Mouse (Mus musculus) layer of hippocampus, postnatal 10 days (tissue): ENCODE measurements at regions not wholly inside any gene's neighbourhood (a gene's known extent, or its start where the extent isn't known, plus 50 kb on each side); places are given as distances from the start of the nearest gene placed in this dataset.

Experiments used
- DNase-seq, 2 experiments: peaks; one replicate each; pipeline ENCODE4 v3.0.0; 2021; ENCODE audit warnings: low spot score in 2 of 2

GRCm38 (mm10) chr16:29946966-29947365, 117.2 kb upstream of the Hes1 start:
- DNase-seq = no peak

DNA sequence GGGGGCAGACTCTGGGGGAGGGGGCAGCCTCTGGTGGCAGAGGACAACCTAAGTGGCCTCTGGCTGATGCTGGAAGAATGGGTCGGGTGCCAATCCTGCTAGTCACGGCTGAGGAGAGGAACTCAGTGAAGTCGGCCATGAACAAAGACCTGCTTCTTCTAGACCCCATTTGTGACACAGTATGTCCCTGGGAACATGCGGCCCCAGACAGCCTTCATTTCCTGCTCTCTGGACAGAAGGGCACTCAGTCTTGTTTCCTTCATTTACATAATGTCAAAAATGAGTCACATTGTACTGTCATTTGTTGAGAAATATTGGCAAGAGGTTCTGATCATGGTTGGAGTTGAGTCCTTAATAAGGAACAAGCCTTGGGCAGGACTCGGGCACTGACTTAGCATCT, 116.5 kb upstream of the Hes1 start:
- peak in 1 of 2 experiments; percentile 17 for DNase-seq

- no peak for DNase-seq
These were observed 114.0 kb upstream of the Hes1 start for GRCm38 (mm10) chr16:29950136-29950535.

GRCm38 (mm10) chr16:29950791-29951190, 113.4 kb upstream of the Hes1 start:
- DNase-seq = no peak

GRCm38 (mm10) chr16:29954700-29955099, 109.5 kb upstream of the Hes1 start:
- no peak for DNase-seq

- DNase-seq = no peak
These were observed 107.3 kb upstream of the Hes1 start for GRCm38 (mm10) chr16:29956904-29957303.

DNA sequence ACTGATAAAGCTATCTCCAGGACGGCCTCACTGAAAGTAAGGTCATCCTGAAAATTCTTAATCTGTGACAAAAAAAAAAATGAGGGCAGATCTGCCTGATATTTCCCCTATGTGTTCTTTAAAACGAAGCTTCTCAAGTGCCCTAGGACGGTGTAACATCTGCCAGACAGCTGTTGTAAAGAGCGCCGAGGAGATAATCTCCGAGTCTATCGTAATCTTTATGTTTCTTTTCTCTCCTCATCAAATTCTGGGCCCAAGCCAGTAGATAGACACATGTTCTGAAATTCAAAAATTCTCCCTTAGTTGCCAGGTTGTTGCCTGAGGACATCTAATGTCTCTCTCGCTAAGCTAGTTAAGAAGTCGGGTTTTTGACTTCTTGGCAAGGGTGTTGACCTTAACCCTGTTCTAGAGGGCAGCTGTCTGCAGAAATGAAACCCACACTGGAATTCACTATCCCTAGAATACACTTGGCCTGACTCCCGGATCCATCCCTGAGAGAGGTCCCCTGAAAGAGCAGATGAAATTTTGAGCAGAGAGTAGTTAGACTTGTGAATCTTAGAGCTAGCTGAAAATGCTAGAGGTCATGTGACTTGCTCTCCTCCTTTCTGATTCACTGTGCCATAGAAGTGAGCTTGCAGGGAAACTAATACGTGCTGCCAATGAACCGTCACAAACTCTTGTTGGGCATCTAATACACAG, 104.1 kb upstream of the Hes1 start:
- no peak for DNase-seq

DNA sequence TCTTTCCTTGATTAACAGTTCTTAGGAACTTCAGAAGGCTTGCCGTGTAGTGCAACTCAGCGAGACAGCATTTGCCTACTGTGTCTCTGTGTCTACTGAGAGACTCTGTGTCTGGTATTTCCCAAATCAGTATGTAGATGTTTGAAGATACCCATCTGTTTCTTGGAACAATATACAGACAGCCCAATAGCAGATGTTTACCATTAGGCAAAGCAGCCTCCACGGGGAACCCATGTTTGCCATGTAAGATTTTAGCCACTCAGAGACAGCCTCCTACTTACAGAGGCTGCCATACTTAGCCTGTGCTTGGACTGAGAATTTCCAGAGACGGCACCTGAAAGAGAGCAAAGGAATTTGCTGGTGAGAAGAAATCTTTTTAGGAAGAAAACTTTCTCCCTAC, 100.9 kb upstream of the Hes1 start:
- DNase-seq = no peak

DNA sequence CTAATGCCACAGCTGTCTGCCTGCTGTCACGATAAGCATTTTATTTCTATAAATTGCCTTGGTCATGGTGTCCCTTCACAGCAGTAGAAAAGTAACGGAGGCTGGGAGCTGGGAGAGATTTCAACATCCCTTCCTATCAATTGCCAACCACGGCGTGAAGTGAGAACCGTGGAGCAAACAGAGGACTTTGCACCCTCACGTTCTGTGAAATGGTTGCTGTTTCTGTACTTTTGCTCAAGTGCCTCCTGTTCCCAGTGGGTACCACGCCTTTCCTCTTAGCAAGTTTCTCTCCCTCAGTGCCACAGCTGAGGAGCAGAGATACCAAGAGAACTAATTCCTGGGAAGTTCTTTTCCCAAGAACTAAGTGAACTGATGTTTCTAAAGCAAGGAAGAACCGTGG, 99.6 kb upstream of the Hes1 start:
- DNase-seq = no peak

GRCm38 (mm10) chr16:29968743-29969142, 95.4 kb upstream of the Hes1 start:
- no peak for DNase-seq

- no peak for DNase-seq
These were observed 91.4 kb upstream of the Hes1 start for GRCm38 (mm10) chr16:29972741-29973141.

DNA sequence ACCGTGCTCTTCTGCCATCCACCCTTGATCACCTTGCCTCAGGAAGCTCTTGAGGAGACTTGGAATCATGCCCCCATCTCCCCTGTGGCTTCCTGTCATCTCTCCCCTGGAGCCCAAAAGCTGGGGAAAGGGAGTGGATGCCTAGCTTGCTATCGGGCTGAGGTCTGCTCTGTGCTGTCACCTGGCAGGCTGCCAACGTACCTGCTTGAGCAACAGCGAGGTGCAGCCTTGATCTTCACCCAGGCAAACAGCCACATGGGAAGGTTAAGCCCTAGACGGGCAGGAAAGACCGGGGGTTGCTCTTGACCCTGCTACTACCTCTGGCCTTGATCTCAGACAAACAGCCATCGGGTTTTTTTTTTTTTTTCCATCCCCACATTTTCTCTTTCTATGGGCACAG, 90.9 kb upstream of the Hes1 start:
- DNase-seq = no peak

- no peak for DNase-seq
These were observed 88.4 kb upstream of the Hes1 start for GRCm38 (mm10) chr16:29975800-29976199.

DNA sequence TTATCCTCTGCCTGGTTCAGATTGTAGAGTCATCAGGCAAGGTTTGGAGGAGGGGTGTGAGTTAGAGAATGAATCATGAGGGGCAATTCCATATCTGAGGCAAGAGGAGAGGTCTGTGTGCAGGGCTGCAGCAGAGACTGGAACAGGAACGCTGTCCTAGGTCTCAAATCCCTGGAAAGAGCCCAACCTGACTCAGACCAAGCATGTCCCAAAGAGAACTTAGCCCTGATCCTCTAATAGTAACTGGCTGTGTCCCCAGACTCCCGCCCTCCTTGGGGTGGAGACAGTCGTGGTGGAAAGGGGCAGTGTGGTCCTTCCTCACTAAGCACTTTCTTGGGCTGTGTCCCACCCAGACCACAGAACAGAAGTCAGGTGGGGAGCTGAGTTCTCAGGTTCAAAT, 87.2 kb upstream of the Hes1 start:
- no peak for DNase-seq

DNA sequence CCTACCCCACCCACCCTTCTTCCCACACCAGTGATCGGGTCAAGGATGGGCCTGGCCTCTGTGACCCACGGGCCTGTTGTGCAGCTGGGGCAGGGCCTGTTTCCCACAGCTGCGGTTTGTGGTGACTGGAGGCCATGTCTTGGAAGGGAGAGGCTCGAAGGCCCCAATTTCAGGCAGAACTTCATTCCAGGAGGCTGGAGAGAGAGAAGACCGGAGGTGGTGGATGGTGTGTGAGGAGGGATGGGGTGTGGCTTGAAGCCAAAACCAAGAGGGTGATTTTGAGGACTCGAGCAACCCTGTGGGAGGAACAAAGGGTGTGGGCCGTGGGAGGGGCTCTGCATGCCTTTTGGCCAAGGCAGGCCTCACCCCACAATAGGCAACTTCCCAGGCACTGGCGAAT, 86.5 kb upstream of the Hes1 start:
- DNase-seq = no peak

DNA sequence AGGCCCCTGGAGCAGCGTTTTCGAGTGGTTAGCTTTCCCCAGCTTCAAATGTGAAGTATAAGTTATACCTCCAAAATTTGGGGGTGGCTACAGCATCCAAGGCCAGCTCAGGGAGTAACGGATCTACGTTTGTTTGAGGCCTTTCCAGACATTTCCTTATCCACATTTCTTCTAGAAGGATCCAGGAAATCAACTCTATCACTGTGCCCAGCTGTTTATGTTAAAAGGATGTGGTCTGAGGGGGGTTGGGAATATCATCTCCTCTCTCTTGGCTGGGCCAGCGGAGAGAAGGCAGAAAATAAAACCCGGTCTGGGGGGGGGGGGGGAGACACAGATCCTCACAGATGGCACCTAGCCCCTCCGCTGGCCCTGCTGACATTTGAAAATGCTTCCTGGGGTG, 85.1 kb upstream of the Hes1 start:
- DNase-seq = no peak

DNA sequence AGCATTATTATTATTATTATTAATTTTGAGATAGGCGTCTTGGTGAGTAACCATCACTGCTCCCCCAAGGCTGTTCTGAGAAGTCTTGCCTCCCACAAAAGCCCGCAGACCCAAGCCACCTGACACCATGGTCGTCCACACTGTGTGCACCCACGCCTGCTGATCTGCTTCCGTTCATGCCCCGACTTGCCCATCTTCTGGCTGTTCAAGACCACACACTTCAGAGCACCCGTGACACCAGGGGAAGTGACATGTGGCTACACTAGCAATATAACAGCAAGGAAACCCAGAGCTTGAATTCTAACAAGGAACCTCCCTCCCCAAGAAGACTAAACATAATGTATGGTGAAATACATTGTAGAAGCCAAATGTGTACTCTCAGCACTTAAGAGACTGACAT, 82.6 kb upstream of the Hes1 start:
- DNase-seq = no peak

- DNase-seq = no peak
These were observed 81.9 kb upstream of the Hes1 start for GRCm38 (mm10) chr16:29982224-29982785.

DNA sequence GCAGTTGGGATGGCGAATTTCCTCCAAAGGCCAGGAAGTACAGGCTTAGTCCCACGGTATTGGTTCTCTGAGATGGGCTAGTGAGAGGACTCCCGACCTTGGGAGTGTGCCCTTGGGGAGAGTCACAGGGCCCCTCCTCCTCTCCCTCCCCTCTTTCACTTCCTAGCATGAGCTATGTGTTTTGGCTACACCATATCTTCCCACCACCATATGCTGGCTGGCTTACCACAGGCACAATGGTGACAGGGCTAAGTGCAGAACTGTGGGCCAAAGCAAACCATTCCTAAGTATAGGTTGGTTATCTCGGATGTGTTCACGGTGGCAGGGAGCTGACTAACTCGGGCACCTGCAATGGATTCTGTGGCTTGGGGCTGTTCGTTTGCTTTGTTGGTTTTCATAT, 81.0 kb upstream of the Hes1 start:
- no peak for DNase-seq

DNA sequence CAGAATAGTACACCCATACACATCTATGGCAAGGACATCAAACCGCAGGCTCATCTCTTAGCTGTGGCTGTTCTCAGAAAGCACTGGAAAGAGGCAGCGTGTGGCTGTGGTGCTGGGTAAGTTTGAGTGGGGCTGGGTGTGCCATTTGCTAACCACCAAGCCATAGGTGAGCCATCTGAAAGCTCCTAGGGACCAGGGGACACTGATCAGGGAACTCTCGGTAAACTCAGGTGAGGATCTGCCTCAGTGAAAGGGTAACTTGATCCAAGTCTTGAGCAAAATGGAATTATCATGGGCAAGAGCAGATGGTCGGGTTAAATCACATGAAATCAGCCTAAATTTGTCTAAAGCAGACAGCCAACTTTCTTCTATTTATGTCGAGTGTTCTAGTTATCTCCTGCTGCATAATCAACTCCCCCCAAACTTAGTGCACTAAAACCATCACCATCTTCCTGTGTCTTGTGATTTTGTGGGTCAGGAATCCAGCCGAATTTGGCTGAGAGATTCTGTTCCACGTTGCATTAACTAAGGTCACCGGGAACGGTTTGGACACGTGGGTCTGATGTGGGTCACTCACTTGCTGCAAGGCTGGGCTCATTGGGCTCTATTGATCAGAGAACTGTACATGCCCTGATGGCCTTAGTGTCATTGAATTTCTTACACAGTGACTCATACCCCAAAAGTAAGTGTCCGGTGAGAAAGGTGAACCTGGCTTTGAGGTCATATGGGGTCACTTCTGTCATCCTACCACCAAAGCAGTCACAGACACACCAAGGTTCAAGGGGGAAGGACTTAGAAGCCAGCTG, 78.9 kb upstream of the Hes1 start:
- no peak for DNase-seq

GRCm38 (mm10) chr16:29987595-29987994, 76.6 kb upstream of the Hes1 start:
- no peak for DNase-seq

GRCm38 (mm10) chr16:29987999-29988398, 76.2 kb upstream of the Hes1 start:
- DNase-seq = no peak

- DNase-seq = no peak
These were observed 74.9 kb upstream of the Hes1 start for GRCm38 (mm10) chr16:29989308-29989707.
